Mouse (Mus musculus): ENCODE measurements around the gene Wnt1.

GRCm38 (mm10) chr15:98804054-98804453 is 14.4 kb downstream of the Wnt1 start:
- TF ChIP-seq CTCF (IDR thresholded peaks at IDR 0.05; ENCODE audit: borderline replicate concordance, control insufficient read depth, extremely low read depth, insufficient read depth, low read length, poor library complexity) = peak; percentile 82
- no peak for TF ChIP-seq POLR2A (IDR thresholded peaks at IDR 0.05; ENCODE audit: control insufficient read depth, extremely low read depth, insufficient read depth, low read length, poor library complexity)
